Mouse (Mus musculus): ENCODE data around the gene Hoxd13.

DNA sequence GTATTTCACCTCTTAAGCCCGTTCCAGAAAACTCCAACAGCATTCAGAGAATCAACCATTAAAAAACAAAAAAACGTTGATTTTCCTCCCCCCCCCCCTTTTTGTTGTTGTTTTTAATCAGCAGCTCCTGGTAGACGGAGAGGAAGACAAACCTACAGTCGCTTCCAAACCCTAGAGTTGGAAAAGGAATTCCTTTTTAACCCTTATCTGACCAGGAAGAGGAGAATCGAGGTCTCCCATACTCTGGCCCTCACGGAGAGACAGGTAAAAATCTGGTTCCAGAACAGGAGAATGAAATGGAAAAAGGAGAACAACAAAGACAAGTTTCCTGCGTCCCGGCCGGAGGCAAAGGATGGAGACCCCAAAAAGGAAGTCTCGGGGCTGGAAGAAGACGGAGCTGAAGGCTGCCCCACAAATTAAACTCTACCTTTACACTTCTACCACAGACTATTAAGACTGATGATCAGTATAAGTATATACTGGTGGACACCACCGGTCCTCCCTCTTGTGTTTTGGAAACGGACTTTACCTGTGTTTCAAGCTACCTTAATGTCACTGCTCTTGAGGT lies 38.4 kb downstream of the Hoxd13 start:
- no peak for TF ChIP-seq CTCF (IDR thresholded peaks at IDR 0.05; ENCODE audit: low read depth)
- no peak for TF ChIP-seq EP300 (IDR thresholded peaks at IDR 0.05; ENCODE audit: low read depth)

All from liver, postnatal 0 days (tissue).